Mouse (Mus musculus): ENCODE measurements around the gene Olfr628.
"Not testable (repeated sequence)": the region's sequence is repeated elsewhere in the genome, so short reads cannot be mapped to it uniquely, and the experiment has no call there.

The Olfr628 gene

DNA sequence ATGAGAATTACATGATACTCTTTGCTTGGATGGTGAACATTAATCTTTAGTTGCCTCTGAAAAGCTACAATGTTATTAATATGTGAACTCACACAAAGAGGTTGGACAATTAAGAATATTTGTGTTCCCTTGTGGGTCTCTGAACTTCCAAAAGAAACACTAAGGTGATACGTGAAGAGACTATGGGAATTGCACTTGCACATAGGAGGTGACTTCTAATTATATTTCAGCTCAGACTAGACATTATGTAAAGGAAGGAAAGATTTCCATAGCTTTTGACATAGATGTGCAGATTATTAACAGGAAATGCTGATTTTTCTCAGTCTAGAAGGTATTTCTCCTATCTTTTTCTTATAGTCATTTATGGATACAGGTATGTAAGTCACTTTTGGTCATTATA is at the start of gene Olfr628:
Gene Olfr628, plus strand, starts transcription at position 301 of the 400 bp plus-strand sequence.
- no peak for DNase-seq

GRCm38 (mm10) chr7:103682420-103682819 is 47.8 kb upstream of the Olfr628 start, which contains the start of gene Olfr625-ps1:
Gene Olfr625-ps1, plus strand, starts transcription at chr7:103682720.
- DNase-seq: no peak

DNA sequence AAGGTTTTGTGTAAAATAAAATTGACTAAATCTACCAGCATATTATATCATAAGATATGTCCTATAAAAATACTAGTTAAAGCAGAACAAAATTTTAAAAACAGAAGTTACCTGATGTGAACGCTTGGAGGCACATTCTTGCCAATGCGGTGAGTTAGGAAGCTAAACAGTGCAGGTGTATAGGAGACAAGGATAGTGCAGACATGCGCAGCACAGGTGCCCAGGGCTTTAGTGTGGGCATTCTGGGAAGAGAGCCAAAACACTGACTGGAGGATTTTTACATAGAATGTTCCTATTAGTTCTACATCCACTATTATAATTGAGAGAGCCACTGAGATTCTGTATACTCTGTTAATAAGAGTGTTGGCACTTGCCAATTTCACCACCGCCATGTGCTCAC is 30.7 kb upstream of the Olfr628 start:
- no peak for DNase-seq

- DNase-seq: no peak
These were observed 18.1 kb upstream of the Olfr628 start for GRCm38 (mm10) chr7:103712024-103712423.

DNA sequence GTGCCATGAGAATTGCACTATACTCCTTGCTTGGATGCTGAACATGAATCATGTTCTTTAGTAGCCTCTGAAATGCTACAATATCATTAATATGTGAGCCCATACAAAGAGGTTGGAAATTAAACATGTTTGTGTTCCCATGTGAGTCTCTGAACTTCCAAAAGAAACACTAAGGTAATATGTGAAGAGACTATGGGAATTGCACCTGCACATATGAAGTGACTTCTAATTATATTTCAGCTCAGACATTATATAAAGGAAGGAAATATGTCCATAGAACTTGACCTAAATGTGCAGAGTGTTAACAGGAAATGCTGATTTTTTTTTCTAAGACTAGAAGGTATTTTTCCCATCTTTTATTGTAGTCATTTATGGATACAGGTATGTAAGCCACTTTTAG is 15.8 kb upstream of the Olfr628 start, which contains the start of gene Olfr243:
Gene Olfr243, plus strand, starts transcription at position 301 of the 400 bp plus-strand sequence.
- no peak for DNase-seq

- DNase-seq: not testable (repeated sequence)
These were observed 13.8 kb upstream of the Olfr628 start for GRCm38 (mm10) chr7:103716398-103716797.

DNA sequence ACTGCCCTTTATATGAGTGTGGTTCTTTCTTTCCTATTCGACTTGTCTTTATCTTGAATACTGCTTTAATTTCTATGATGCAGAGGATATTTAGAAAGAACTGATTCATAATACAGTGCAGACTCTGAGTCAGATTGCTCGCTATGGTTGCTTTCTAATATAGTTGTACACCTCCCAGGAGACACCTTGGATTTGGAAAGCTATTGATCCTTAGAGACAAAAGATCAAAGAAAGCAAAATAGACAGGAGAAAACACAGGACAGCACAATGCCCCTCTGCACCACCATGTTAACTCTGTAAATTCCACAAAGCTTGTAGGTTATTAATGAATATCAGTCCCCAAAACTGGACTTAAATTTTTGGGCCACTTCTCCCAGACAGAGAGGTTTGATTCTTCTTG is 14.7 kb downstream of the Olfr628 start, which contains the start of gene Olfr629:
Gene Olfr629, minus strand, starts transcription at position 101 of the 400 bp plus-strand sequence.
- DNase-seq: no peak

GRCm38 (mm10) chr7:103757233-103757632 is 27.1 kb downstream of the Olfr628 start, which contains the start of gene Olfr630:
Gene Olfr630, minus strand, starts transcription at chr7:103757333.
- no peak for DNase-seq

DNA sequence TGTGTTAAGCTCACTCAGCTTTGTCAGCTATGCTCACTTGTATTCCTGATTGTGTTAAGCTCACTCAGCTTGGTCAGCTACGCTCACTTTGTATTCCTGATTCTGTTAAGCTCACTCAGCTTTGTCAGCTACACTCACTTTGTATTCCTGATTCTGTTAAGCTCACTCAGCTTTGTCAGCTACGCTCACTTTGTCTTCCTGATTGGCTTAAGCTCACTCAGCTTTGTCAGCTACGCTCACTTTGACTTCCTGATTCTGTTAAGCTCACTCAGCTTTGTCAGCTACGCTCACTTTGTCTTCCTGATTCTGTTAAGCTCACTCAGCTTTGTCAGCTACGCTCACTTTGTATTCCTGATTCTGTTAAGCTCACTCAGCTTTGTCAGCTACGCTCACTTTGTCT is 32.0 kb downstream of the Olfr628 start:
- not testable (repeated sequence) for DNase-seq

DNA sequence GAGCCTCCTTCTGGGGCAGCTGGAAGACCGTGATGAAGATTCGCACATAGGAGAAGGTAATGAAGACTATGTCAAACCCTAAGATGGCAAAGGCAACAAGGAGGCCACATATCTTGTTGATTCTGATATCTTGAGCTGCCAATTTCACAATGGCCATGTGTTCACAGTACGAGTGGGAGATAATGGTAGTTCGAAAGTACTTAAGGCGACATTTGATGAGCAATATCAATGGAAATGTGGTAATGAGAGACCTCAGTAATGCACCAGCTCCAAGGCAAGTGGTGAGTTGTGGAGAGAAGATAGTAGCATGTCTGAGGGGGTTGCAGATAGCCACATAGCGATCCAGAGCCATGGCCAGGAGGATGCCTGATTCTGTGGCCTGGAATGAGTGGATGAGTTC is 37.5 kb downstream of the Olfr628 start:
- DNase-seq: not testable (repeated sequence)

- DNase-seq: no peak
These were observed 41.3 kb downstream of the Olfr628 start, which contains the start of gene Olfr69 for GRCm38 (mm10) chr7:103771494-103771893. Gene Olfr69, minus strand, starts transcription at chr7:103771594.

- not testable (repeated sequence) for DNase-seq
These were observed 47.5 kb downstream of the Olfr628 start for GRCm38 (mm10) chr7:103777652-103778051.

- DNase-seq: no peak
These were observed 49.4 kb downstream of the Olfr628 start, which contains the start of gene Olfr68 for GRCm38 (mm10) chr7:103779598-103779997. Gene Olfr68, minus strand, starts transcription at chr7:103779698.
